Mouse (Mus musculus): Measurements from ENCODE around the gene Dcxr. TPM values are rescaled to one million over a fixed set of nuclear protein-coding genes. Genes with fewer than 3 reads are reported as not detected.

Gene Dcxr
- polyA plus RNA-seq (2012; rRNA removed) = 6.9 and 7.2 TPM in 2 replicates

DNA sequence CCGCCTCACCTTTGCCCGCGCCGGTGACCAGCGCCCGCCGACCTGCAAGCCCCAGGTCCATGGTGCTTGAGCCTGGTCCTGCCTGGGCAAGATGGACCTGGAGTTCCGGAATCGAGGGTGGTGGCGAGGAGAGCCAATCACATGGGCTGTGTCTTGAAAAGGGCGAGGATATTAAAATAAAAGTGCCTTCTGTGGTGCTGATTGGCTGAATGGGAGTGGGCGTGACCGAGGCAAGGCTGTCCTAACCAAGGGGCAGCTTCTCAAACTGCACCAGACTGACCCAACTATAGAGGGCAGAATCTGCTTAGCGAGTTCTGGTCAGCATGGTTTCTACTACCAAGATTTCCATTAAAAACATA is at the start of gene Dcxr:
TSS of gene Dcxr (minus strand) at position 113 of the 359 bp plus-strand sequence.

DNA sequence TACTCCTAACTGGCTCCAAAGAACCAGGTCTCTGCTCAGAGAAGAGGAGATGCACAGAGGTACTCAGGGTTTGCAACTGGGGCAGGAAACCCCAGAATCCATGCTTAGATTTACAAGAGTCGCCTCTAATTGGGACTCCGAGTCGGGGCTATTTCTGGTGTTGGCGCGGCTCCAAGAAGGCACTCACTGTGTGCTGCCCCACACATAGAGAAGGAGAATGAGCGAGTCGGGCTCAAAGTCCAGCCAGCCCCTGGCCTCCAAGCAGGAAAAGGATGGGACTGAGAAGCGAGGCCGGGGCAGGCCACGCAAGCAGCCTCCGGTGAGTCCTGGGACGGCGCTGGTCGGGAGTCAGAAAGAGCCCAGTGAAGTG is 35.6 kb upstream of the Dcxr start, which contains the start of gene Hmga1b:
TSS of gene Hmga1b (plus strand) at position 123 of the 370 bp plus-strand sequence.

DNA sequence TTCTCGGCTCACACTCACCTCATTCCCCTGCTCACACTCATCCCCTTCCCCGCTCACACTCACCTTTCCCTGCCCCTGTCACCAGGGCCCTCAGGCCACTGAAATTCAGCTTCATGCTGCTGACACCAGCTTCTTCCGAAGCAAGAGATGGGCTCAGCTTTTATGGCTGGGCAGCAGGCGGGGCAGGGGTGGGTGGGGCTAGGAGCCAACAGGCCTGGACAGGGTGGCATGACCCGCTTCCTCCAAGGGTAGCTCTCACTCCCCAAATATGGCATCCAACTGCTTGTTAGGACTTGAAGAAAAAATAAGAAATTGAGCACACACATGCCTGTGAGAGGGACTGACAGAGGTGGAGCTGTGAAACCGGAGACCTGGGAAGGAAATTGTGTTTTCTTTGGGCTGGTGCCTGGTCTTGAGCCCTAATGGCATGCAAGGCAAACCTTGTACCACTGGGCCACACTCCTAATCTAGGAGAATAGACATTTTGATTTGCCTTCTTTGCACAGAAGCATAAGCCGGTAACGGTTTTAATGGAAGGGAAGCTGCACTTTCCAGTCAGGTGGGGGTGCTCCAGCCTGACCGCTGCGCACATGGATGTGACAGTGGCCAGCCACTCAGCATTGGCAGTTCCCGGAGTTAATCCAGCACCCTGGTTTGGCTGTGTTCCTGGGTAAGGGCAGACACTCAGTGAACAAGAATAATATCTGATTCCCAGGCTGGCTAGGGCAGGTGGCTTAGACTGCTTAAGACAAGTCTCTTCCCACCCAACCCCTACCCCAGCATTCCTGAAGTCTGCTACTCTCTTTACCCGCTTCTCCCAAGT is 5.0 kb upstream of the Dcxr start, which contains the start of gene Cbr2:
TSS of gene Cbr2 (minus strand) at position 257 of the 823 bp plus-strand sequence.

DNA sequence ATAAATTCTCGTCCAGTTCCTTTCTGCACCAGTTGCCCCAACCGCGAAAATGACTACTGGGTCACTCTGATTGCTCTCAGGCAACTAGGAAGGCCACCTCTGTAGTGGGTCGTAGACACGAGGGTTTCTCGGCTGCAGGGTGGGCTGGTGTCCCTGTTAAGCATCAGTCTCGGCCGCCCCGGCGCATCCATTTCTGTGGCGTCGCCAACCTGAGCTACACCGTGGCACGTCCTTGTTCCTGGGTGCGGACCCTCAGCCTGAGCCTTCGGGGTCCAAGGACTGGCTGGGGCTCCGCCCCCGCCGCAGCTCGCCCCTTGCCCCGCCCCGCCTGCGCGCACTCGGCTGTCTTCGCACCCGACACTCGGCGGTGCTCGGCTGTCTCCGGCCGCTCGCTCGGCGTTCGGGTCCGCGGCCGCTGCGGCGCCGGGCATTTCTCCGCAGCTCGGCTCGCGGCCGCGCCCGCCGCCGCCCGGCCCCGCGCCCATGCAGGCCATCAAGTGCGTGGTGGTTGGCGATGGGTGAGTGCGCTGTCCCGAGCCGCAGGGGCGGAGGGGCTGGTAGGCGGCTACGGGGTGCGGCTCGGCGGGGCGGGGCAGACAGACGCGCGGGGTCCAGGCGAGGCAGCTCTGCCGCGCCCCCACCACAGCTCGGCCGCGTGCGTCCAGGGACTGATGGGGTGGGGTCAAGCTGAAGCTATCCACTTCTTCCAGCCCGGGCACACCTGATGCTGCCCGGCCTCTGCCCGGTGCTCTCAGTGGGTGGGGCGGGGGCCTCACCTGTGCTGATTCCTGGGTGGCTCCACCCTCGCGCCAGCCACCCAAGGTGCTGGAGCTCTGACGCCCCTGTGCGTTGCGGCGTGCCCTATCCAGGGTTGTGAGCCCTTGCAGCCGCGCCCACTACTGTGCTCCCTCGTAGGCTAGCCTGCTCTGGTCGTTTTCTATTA is 5.7 kb downstream of the Dcxr start, which contains the start of gene Rac3:
TSS of gene Rac3 (plus strand) at position 347 of the 943 bp plus-strand sequence.

DNA sequence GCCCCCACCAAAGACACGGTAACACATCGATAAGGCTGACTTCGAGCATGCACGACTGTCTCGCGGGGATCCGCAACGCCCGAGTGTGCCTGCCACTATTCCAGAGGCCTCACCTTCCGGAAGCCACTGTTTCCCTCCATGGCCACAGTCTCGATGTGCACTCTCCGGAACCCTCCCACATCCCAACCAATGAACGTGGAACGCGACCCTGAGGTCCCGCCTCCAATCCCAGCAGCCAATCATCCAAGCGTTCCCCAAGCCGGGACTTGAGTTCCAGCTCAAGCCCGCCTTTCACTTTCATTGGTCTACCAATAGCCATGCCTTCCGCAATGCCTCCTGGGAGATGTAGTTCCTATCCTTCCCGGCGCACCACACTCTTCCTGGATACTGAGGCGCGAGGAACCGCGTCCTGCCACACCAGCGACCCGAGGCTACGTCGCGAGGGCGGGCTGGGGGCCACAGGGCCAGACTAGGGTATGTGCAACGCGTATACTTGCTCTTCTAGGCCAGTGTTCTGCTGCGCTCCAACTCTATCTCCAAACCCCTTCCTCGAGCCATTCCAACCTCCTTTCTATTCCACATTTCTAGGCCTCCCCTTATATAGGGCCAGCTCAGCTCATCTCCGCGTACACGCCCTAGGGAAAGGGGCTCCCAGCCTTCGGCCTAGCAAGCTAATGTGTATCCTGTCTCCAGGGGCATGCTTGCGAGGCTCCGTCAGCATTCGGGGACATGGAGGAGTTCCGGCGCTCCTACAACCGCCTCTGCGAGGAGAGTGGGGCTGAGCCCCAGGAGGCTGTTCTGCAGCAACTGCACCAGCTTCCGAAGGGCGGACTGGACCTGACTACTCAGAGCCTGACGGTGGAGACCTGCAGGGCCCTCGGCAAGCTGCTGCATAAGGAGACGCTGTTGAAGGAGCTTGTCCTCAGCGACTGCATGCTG is 13.2 kb downstream of the Dcxr start, which contains the start of the genes Cenpx and Lrrc45:
TSS of gene Cenpx (minus strand) at position 159 of the 939 bp plus-strand sequence.
TSS of gene Lrrc45 (plus strand) at position 346 of the 939 bp plus-strand sequence.

Other genes with a start within 250 kb of the Dcxr start
- 107 and 119 TPM in 2 replicates for gene Mrpl12, start 242.7 kb downstream of the Dcxr start, polyA plus RNA-seq (2012; rRNA removed)
- 33.0 and 33.5 TPM in 2 replicates for gene Slc25a10, start 235.4 kb downstream of the Dcxr start, polyA plus RNA-seq (2012; rRNA removed)
- gene Gcgr, start 196.6 kb downstream of the Dcxr start, polyA plus RNA-seq (2012; rRNA removed) = 0.10 and 0.45 TPM in 2 replicates
- 192 and 196 TPM in 2 replicates for gene Mcrip1, start 177.6 kb downstream of the Dcxr start, polyA plus RNA-seq (2012; rRNA removed)
- 1.1 TPM in 1 of 2 replicates, not detected in the other for gene Ppp1r27, start 176.1 kb downstream of the Dcxr start, polyA plus RNA-seq (2012; rRNA removed)
- 153 and 156 TPM in 2 replicates for gene P4hb, start 154.0 kb downstream of the Dcxr start, polyA plus RNA-seq (2012; rRNA removed)
- gene Arhgdia, start 145.7 kb downstream of the Dcxr start, polyA plus RNA-seq (2012; rRNA removed) = 443 and 473 TPM in 2 replicates
- 83.1 and 83.5 TPM in 2 replicates for gene Alyref, start 128.9 kb downstream of the Dcxr start, polyA plus RNA-seq (2012; rRNA removed)
- gene Anapc11, start 128.9 kb downstream of the Dcxr start, polyA plus RNA-seq (2012; rRNA removed) = 185 and 196 TPM in 2 replicates
- 0.22 and 0.57 TPM in 2 replicates for gene Npb, start 118.8 kb downstream of the Dcxr start, polyA plus RNA-seq (2012; rRNA removed)
- gene Pcyt2, start 109.3 kb downstream of the Dcxr start, polyA plus RNA-seq (2012; rRNA removed) = 286 and 294 TPM in 2 replicates
- 67.4 and 67.5 TPM in 2 replicates for gene Sirt7, start 102.0 kb downstream of the Dcxr start, polyA plus RNA-seq (2012; rRNA removed)
- 69.7 and 75.8 TPM in 2 replicates for gene Mafg, start 93.7 kb downstream of the Dcxr start, polyA plus RNA-seq (2012; rRNA removed)
- gene Pycr1, start 83.5 kb downstream of the Dcxr start, polyA plus RNA-seq (2012; rRNA removed) = 19.2 and 19.8 TPM in 2 replicates
- gene Myadml2, start 79.1 kb downstream of the Dcxr start, polyA plus RNA-seq (2012; rRNA removed) = 0.63 and 0.74 TPM in 2 replicates
- gene Notum, start 66.1 kb downstream of the Dcxr start, polyA plus RNA-seq (2012; rRNA removed) = 7.3 and 7.5 TPM in 2 replicates
- gene Aspscr1, start 54.3 kb downstream of the Dcxr start, polyA plus RNA-seq (2012; rRNA removed) = 70.1 and 71.8 TPM in 2 replicates
- 56.6 and 60.2 TPM in 2 replicates for gene Cenpx, start 13.5 kb downstream of the Dcxr start, polyA plus RNA-seq (2012; rRNA removed)
- gene Lrrc45, start 13.4 kb downstream of the Dcxr start, polyA plus RNA-seq (2012; rRNA removed) = 144 TPM in 2 replicates
- 858 and 954 TPM in 2 replicates for gene Rac3, start 5.8 kb downstream of the Dcxr start, polyA plus RNA-seq (2012; rRNA removed)
- gene Cbr2, start 4.8 kb upstream of the Dcxr start, polyA plus RNA-seq (2012; rRNA removed) = 2.5 and 4.2 TPM in 2 replicates
- gene Hmga1b, start 35.5 kb upstream of the Dcxr start, polyA plus RNA-seq (2012; rRNA removed) = 0.82 and 1.0 TPM in 2 replicates
- gene Rfng, start 56.9 kb upstream of the Dcxr start, polyA plus RNA-seq (2012; rRNA removed) = 118 and 127 TPM in 2 replicates
- gene Gps1, start 57.0 kb upstream of the Dcxr start, polyA plus RNA-seq (2012; rRNA removed) = 294 and 308 TPM in 2 replicates
- gene Dus1l, start 69.1 kb upstream of the Dcxr start, polyA plus RNA-seq (2012; rRNA removed) = 38.1 and 38.2 TPM in 2 replicates
- 281 and 338 TPM in 2 replicates for gene Fasn, start 97.3 kb upstream of the Dcxr start, polyA plus RNA-seq (2012; rRNA removed)
- 9.6 and 10.4 TPM in 2 replicates for gene Ccdc57, start 205.6 kb upstream of the Dcxr start, polyA plus RNA-seq (2012; rRNA removed)
- gene Slc16a3, start 221.2 kb upstream of the Dcxr start, polyA plus RNA-seq (2012; rRNA removed) = 8.9 and 9.1 TPM in 2 replicates